Mouse (Mus musculus) spleen, postnatal 36 days (tissue): ENCODE data around the gene Sema3a.
"Not testable (repeated sequence)": the region's sequence is repeated elsewhere in the genome, so short reads cannot be mapped to it uniquely, and the experiment has no call there.

Experiments used
- DNase-seq, 2 experiments: peaks; one replicate each; pipeline ENCODE4 v3.0.0; 2022; ENCODE audit warnings: low spot score in 2 of 2, mixed read lengths in 1 of 2

Sema3a gene

DNA sequence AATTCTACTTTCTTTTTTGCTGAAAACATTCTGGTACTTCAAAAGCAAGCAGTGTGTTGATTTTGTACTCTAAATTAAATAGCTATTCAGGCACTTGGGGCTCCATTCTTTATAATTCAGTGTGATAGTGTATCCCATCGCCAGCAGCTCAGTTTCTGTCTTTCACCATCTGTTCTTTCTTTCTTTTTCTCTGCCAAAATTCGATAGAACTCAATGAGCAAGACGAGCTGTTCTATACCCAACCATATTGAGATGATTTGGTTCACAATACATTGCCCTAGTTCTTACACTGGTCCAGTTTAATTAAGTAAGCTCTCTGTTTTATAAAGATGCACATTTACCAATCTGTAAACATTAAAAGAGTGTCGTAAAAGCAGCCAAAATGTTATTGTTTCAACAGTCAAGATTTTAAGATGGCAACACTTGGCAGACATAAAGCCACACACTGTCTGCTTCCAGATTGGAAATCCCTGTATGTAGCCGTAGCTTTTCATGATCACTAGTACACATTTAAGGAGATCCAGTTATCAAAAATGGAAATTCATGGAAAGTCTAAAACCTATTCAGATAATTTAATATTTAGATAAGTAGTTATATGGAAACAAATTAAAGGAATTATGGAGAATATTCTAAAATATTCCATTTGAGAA, 296.2 kb downstream of the Sema3a start:
- DNase-seq, result no peak

- no peak for DNase-seq
Measured at GRCm38 (mm10) chr5:13428702-13429101, 303.5 kb downstream of the Sema3a start.

- no peak for DNase-seq
Measured at GRCm38 (mm10) chr5:13431827-13432226, 306.6 kb downstream of the Sema3a start.

- no peak for DNase-seq
Measured at GRCm38 (mm10) chr5:13432574-13432973, 307.4 kb downstream of the Sema3a start.

DNA sequence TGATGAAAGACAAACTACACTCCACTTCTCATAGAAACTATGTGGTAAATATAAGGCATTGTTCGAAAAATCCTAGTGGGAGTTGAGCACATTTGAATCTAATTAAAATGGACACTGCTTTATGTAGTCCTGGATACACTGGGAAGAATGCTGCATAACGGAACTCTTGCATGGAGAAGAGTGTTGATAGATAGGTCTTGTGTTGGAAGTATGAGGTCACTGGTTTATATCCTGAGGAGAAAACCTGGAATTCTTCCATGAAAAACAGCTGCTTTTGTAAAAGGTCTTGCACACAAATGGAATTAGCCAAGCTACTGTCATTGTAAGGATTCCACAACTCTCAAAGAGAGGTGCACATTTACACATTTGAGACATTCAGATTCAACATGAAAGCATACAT, 308.1 kb downstream of the Sema3a start:
- DNase-seq, result no peak

- no peak for DNase-seq
Measured at GRCm38 (mm10) chr5:13441112-13441511, 315.9 kb downstream of the Sema3a start.

DNA sequence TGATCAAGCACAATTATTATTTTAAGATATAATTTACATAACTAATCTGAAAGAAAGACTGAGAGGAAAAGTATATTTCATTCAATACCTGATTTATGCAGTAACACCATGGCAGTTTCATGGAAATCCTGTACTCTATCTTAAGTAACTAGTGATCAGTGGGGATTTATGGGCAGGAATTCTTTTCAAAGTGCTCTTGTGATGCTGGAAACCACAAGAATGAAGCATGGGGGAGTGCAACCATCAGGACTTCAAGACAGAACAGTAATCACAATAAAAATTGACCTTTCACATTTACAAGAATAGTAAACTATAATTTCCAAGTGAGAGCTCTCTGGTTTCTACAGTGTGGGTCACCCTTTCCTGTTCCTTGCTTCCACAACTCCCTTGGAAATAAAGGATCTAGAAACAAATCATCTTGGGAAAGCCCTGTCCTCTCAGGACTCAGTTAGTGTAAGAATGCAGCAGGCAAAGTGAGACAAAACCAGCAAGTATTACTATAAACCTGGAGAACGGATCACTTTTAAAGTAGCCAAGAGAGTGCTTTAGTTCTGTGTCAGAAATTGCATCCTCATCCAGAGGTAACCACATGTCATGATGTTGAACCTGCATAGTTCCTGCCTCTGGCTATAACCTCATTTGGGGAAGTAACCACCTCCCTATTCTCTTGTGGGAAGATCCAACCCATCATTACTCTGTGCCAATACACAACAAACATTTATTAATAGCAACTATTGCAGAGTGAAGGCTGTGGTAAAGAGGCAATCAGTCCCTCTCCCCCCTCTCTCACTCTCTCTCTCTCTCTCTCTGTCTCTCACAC, 335.2 kb downstream of the Sema3a start:
- DNase-seq, result no peak

DNA sequence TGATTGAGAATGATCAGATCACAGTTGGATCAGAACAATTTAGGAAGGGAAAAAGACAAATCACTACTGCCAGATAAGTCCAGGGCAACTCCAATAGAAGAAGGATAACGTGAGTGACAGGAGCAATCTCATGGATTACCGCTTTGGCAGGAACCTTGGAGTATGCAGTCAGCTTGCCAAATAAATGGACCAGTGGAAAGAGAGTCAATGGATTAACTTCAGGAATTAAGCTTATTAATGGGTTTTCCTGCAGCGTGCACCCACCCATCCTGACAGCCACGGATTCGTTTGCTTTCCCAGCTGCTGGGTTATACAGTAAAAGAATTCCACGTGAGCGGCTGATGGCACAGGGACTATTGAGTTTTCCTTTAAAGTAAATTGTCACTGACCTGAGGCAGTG, 343.6 kb downstream of the Sema3a start:
- no peak for DNase-seq

- no peak for DNase-seq
Measured at GRCm38 (mm10) chr5:13469401-13469800, 344.2 kb downstream of the Sema3a start.

DNA sequence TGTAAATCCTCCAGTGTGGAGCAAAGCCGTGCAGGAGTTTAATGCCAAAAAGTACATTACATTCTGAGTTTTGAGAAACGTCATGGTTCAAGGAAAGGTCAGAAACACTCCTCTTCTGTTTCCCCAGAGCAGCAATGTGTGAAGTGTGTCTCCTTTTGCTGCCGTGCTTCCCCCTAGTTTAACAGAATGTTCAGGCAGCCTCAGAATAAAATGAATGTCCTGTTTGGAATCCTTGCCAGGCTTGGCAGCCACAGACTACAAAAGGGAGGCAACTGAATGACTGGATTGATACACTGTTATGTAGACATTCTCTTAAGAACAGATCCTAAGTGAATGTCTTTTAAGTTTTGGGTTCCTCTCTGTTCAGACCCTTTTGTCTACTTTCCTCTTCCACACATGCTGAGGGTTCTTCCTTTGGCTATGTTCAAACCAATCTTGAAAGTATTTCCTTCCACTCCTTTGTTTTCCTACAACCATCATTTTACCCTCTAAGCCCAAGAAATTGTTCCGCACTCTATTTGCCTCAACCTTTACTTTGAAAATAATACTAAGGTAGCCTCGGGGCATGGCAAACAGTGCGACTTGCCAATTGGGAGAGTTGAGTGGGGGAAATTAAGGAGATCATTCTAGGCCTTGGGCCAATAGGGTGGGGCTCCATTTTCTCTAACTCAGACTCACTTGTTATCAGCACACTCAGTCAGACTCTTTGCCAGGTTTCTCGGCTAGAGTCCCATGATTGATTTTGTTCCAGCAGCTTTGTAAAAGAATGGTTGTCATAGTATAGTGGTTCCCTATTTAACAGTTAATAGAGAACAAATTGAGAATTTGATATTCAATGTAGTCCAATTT, 345.1 kb downstream of the Sema3a start:
- DNase-seq, result no peak

- no peak for DNase-seq
Measured at GRCm38 (mm10) chr5:13477653-13478052, 352.4 kb downstream of the Sema3a start.

DNA sequence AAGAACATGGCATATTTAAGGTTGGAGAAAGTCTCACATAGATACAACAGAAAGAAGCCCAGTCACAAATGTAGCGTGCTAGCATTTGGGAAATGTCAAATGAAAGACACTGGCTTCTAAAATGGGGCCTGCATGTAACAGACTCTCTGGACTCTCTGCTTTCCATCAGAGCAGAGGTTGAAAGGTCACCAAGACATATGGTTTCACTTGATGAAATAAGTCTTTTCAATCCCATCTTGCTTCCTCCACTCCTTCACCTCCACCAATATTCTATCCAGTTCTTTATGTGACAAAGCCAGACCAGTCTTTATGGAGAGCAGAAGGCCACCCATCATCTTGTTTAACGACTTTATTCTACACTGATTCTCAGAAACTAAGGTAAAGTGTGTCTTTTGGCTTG, 363.5 kb downstream of the Sema3a start:
- DNase-seq, result no peak

DNA sequence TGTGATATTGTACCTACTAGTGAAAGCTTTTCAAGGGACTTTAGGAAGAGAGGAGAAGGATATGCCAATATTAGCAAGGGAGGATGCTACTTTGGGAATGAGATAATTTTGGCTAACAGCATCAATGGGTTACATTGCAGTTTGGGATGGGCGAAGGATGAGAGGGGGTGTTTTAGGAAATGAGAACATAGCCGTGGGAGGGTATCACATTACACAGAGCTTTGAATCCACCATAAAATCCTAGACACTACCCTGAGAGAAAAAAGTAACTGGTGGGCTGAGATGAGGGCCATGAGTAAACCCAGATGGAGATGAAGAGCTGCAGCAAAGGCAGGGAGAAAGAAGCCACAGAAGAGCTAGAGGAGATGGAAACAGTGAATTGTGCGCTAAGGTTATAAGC, 370.8 kb downstream of the Sema3a start:
- not testable (repeated sequence) for DNase-seq

DNA sequence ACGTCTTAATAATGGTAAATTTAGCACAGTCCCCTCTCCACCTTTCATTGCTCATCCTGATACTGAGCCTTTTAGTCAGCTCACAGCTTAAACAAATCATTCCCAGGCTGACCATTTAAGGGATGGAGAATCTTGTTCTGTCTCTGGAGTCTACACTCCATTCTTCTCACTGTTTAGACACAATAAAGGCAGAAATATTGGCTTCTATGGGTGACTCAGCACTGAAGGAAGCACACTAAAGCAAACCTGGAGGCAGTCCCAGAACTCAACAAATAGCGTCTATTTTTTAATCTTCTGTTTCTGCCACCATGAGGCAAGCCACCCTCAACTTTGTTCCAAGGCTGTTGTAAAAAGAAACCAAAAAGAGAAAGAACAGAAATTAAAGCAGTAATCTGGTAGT, 374.6 kb downstream of the Sema3a start:
- DNase-seq, result no peak

- no peak for DNase-seq
Measured at GRCm38 (mm10) chr5:13505839-13506499, 380.8 kb downstream of the Sema3a start.

DNA sequence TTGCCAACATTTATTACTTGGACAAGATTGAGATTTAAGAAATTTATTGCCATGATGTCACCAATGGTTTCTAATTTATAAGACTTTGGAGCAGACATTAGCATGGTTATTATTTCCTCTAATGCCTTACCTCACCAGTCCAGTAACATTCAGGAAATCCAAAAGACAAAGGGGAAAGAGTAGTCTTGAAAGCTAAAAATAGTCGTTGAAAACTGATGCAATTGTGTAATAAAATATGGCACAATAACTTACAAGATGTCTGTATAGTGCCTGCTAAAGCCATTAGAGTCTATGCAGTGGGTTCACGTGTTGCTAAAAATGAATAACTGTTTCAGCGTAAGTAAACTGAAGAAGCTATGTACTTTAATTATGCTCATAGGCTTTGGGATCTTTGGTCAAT, 383.9 kb downstream of the Sema3a start:
- no peak for DNase-seq

- no peak for DNase-seq
Measured at GRCm38 (mm10) chr5:13517018-13517417, 391.8 kb downstream of the Sema3a start.

GRCm38 (mm10) chr5:13525597-13525996, 400.4 kb downstream of the Sema3a start:
- DNase-seq, result no peak

- DNase-seq, result no peak
Measured at GRCm38 (mm10) chr5:13527037-13527464, 401.8 kb downstream of the Sema3a start.

GRCm38 (mm10) chr5:13529226-13529625, 404.0 kb downstream of the Sema3a start:
- DNase-seq, result no peak

GRCm38 (mm10) chr5:13547472-13548209, 422.4 kb downstream of the Sema3a start:
- no peak for DNase-seq
